Mouse (Mus musculus) kidney, adult 2 months (tissue): ENCODE results near the gene Creb5.

Source experiments
- CTCF ChIP-seq: fragments of 200-500 bp; conservative IDR thresholded peaks from 2 replicates; pipeline ENCODE4 v1.5.1; 2011; ENCODE audit warnings: low read depth, mild to moderate bottlenecking, control low read depth, low read length, moderate library complexity, mixed read lengths; ENCODE audit not compliant: insufficient read depth, insufficient read length
- POLR2A ChIP-seq: fragments of 200-500 bp; IDR thresholded peaks from one replicate; pipeline ENCODE4 v1.6.1; 2011; ENCODE audit warnings: low read depth, low read length, control low read depth

DNA sequence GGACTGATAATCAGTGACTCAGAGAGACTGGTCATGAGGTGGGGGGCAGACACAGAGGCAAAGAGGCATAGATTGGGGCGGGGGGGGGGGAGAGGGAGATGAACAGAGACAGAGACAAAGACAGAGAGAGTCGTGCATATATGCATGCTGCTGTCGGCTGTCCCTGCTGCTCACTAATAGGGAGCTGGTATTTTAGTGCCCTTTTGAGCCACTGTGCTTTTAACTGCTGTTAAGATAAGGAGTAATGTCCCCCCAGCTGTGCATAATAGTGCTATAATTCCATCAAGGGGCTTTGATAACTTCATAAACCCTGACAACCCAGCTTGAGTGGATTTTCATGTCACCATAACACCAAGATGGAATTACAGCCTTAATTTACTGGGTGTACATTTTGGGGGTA, 134.3 kb downstream of the Creb5 start:
- TF ChIP-seq CTCF (no peak), POLR2A (no peak)
